Mouse (Mus musculus): ENCODE data around the gene Ces1a. TPM values are rescaled to one million over a fixed set of nuclear protein-coding genes. Genes with fewer than 3 reads are reported as not detected.

Gene Ces1a
- polyA plus RNA-seq, 1 experiment: 0.39 TPM

GRCm38 (mm10) chr8:93040256-93040655 is 7.7 kb downstream of the Ces1a start:
- 71% methylated on average over 2 of the region's 2 CpGs for WGBS
- Histone ChIP-seq H3K36me3 (ENCODE audit: control insufficient read depth, insufficient read depth, low read length) (no peaks in the 10 kb centered on the region), H3K4me1 (replicated peaks; ENCODE audit: control insufficient read depth, insufficient read depth, low read length) (no peaks in the 10 kb centered on the region), H3K4me3 (ENCODE audit: control insufficient read depth, insufficient read depth, low read length) (no peak overlapping the region), H3K27ac (ENCODE audit: control insufficient read depth, insufficient read depth, low read length) (no peak overlapping the region), H3K27me3 (ENCODE audit: control insufficient read depth, insufficient read depth, low read length) (no peaks in the 10 kb centered on the region)
- TF ChIP-seq POLR2A (IDR thresholded peaks at IDR 0.05; ENCODE audit: control insufficient read depth, extremely low read depth, insufficient read depth, low read length, poor library complexity): no peak
- TF ChIP-seq CTCF (IDR thresholded peaks at IDR 0.05; ENCODE audit: borderline replicate concordance, control insufficient read depth, extremely low read depth, insufficient read depth, low read length, poor library complexity): no peak
- no peak for DNase-seq

GRCm38 (mm10) chr8:93038831-93039230 is 9.2 kb downstream of the Ces1a start:
- WGBS: 48% methylated on average over 2 of the region's 2 CpGs
- no peak for DNase-seq
- no peak overlapping the region for H3K27ac ChIP-seq (ENCODE audit: control insufficient read depth, insufficient read depth, low read length)
- H3K36me3 ChIP-seq (ENCODE audit: control insufficient read depth, insufficient read depth, low read length): no peaks in the 10 kb centered on the region
- H3K4me1 ChIP-seq (replicated peaks; ENCODE audit: control insufficient read depth, insufficient read depth, low read length): no peaks in the 10 kb centered on the region
- TF ChIP-seq CTCF (IDR thresholded peaks at IDR 0.05; ENCODE audit: borderline replicate concordance, control insufficient read depth, extremely low read depth, insufficient read depth, low read length, poor library complexity): no peak
- TF ChIP-seq POLR2A (IDR thresholded peaks at IDR 0.05; ENCODE audit: control insufficient read depth, extremely low read depth, insufficient read depth, low read length, poor library complexity): no peak
- H3K4me3 ChIP-seq (ENCODE audit: control insufficient read depth, insufficient read depth, low read length): no peak overlapping the region
- H3K27me3 ChIP-seq (ENCODE audit: control insufficient read depth, insufficient read depth, low read length): no peaks in the 10 kb centered on the region

GRCm38 (mm10) chr8:93030664-93031063 is 17.3 kb downstream of the Ces1a start:
- H3K4me3 ChIP-seq (ENCODE audit: control insufficient read depth, insufficient read depth, low read length): no peak overlapping the region
- no peaks in the 10 kb centered on the region for H3K27me3 ChIP-seq (ENCODE audit: control insufficient read depth, insufficient read depth, low read length)
- WGBS: 6% methylated on average over 2 of the region's 2 CpGs
- no peaks in the 10 kb centered on the region for H3K4me1 ChIP-seq (replicated peaks; ENCODE audit: control insufficient read depth, insufficient read depth, low read length)
- H3K36me3 ChIP-seq (ENCODE audit: control insufficient read depth, insufficient read depth, low read length): no peaks in the 10 kb centered on the region
- TF ChIP-seq POLR2A (IDR thresholded peaks at IDR 0.05; ENCODE audit: control insufficient read depth, extremely low read depth, insufficient read depth, low read length, poor library complexity) (no peak), CTCF (IDR thresholded peaks at IDR 0.05; ENCODE audit: borderline replicate concordance, control insufficient read depth, extremely low read depth, insufficient read depth, low read length, poor library complexity) (no peak)
- H3K27ac ChIP-seq (ENCODE audit: control insufficient read depth, insufficient read depth, low read length): no peak overlapping the region
- no peak for DNase-seq

- Histone ChIP-seq H3K4me1 (replicated peaks; ENCODE audit: control insufficient read depth, insufficient read depth, low read length) (no peaks in the 10 kb centered on the region), H3K27me3 (ENCODE audit: control insufficient read depth, insufficient read depth, low read length) (no peaks in the 10 kb centered on the region), H3K27ac (ENCODE audit: control insufficient read depth, insufficient read depth, low read length) (no peak overlapping the region), H3K36me3 (ENCODE audit: control insufficient read depth, insufficient read depth, low read length) (no peaks in the 10 kb centered on the region), H3K4me3 (ENCODE audit: control insufficient read depth, insufficient read depth, low read length) (no peak overlapping the region)
- 80% methylated on average over 5 of the region's 5 CpGs for WGBS
- TF ChIP-seq CTCF (IDR thresholded peaks at IDR 0.05; ENCODE audit: borderline replicate concordance, control insufficient read depth, extremely low read depth, insufficient read depth, low read length, poor library complexity): no peak
- no peak for TF ChIP-seq POLR2A (IDR thresholded peaks at IDR 0.05; ENCODE audit: control insufficient read depth, extremely low read depth, insufficient read depth, low read length, poor library complexity)
- DNase-seq: no peak
These were observed 26.3 kb downstream of the Ces1a start for GRCm38 (mm10) chr8:93021738-93022137.

GRCm38 (mm10) chr8:93014300-93014699 is 33.7 kb downstream of the Ces1a start:
- no peak for DNase-seq
- Histone ChIP-seq H3K27ac (ENCODE audit: control insufficient read depth, insufficient read depth, low read length) (no peak overlapping the region), H3K4me3 (ENCODE audit: control insufficient read depth, insufficient read depth, low read length) (no peak overlapping the region), H3K27me3 (ENCODE audit: control insufficient read depth, insufficient read depth, low read length) (no peaks in the 10 kb centered on the region), H3K4me1 (replicated peaks; ENCODE audit: control insufficient read depth, insufficient read depth, low read length) (no peaks in the 10 kb centered on the region), H3K36me3 (ENCODE audit: control insufficient read depth, insufficient read depth, low read length) (no peaks in the 10 kb centered on the region)
- TF ChIP-seq POLR2A (IDR thresholded peaks at IDR 0.05; ENCODE audit: control insufficient read depth, extremely low read depth, insufficient read depth, low read length, poor library complexity) (no peak), CTCF (IDR thresholded peaks at IDR 0.05; ENCODE audit: borderline replicate concordance, control insufficient read depth, extremely low read depth, insufficient read depth, low read length, poor library complexity) (no peak)
- 31% methylated on average over 4 of the region's 4 CpGs for WGBS

DNA sequence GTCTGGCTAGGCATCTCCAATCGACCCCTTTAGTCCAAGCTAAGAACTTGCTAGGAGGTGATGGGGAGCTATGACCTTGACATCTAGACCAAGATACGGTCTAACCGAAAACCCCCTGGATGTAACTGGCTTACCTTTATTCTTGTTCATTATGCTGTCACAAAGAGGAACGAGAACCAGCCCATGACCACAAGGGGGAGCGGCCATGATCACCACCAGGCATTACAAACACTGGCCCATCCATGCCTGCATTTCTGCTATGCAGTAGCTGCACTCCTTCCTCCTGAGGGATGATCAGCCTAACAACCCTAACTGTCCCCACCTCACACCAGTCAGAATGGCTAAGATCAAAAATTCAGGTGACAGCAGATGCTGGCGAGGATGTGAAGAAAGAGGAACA is 35.8 kb downstream of the Ces1a start:
- H3K4me1 ChIP-seq (replicated peaks; ENCODE audit: control insufficient read depth, insufficient read depth, low read length): no peaks in the 10 kb centered on the region

DNA sequence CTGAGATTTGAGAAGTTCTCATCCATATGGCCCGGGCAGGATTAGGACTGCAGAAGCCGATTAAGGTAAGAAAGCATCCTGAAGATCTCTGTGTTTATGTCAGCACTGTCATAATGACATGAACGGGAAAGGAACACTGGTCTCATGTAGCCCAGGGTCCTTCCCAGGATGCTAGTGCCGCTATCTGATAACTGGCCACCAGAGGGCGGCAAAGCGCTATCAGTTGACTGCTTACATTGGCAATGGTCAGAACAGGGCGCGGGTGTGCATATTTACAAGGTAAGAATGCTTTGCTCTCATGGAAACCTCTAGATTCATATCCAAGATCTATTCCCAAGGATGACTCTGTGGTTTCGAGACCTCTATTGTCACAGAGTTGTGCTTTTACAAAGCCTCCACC is 36.6 kb downstream of the Ces1a start:
- peak; percentile 66 for DNase-seq
- no peaks in the 10 kb centered on the region for H3K36me3 ChIP-seq (ENCODE audit: control insufficient read depth, insufficient read depth, low read length)
- H3K27ac ChIP-seq (ENCODE audit: control insufficient read depth, insufficient read depth, low read length): no peak overlapping the region
- no peaks in the 10 kb centered on the region for H3K4me1 ChIP-seq (replicated peaks; ENCODE audit: control insufficient read depth, insufficient read depth, low read length)
- no peak overlapping the region for H3K4me3 ChIP-seq (ENCODE audit: control insufficient read depth, insufficient read depth, low read length)
- TF ChIP-seq POLR2A (IDR thresholded peaks at IDR 0.05; ENCODE audit: control insufficient read depth, extremely low read depth, insufficient read depth, low read length, poor library complexity) (no peak), CTCF (IDR thresholded peaks at IDR 0.05; ENCODE audit: borderline replicate concordance, control insufficient read depth, extremely low read depth, insufficient read depth, low read length, poor library complexity) (peak; percentile 73; the same call in 1 of the 2 replicates)
- 10% methylated on average over 9 of the region's 9 CpGs for WGBS
- no peaks in the 10 kb centered on the region for H3K27me3 ChIP-seq (ENCODE audit: control insufficient read depth, insufficient read depth, low read length)

More for the DNA sequence above, 35.8 kb downstream of the Ces1a start:
- Histone ChIP-seq H3K4me3 (ENCODE audit: control insufficient read depth, insufficient read depth, low read length) (no peak overlapping the region), H3K27me3 (ENCODE audit: control insufficient read depth, insufficient read depth, low read length) (no peaks in the 10 kb centered on the region), H3K36me3 (ENCODE audit: control insufficient read depth, insufficient read depth, low read length) (no peaks in the 10 kb centered on the region), H3K27ac (ENCODE audit: control insufficient read depth, insufficient read depth, low read length) (no peak overlapping the region)
- TF ChIP-seq POLR2A (IDR thresholded peaks at IDR 0.05; ENCODE audit: control insufficient read depth, extremely low read depth, insufficient read depth, low read length, poor library complexity) (no peak), CTCF (IDR thresholded peaks at IDR 0.05; ENCODE audit: borderline replicate concordance, control insufficient read depth, extremely low read depth, insufficient read depth, low read length, poor library complexity) (no peak)
- 78% methylated on average over 6 of the region's 6 CpGs for WGBS
- DNase-seq: no peak
